Mouse (Mus musculus) T-cell, adult 2 months (primary cell): ENCODE data around the gene Tial1.
A peak's percentile ranks its signal among the peaks of the same experiment; 100 is the strongest.

Experiments
- DNase-seq: peaks from one replicate; pipeline ENCODE4 v3.0.0; 2022; ENCODE audit warnings: low spot score

The Tial1 gene

DNA sequence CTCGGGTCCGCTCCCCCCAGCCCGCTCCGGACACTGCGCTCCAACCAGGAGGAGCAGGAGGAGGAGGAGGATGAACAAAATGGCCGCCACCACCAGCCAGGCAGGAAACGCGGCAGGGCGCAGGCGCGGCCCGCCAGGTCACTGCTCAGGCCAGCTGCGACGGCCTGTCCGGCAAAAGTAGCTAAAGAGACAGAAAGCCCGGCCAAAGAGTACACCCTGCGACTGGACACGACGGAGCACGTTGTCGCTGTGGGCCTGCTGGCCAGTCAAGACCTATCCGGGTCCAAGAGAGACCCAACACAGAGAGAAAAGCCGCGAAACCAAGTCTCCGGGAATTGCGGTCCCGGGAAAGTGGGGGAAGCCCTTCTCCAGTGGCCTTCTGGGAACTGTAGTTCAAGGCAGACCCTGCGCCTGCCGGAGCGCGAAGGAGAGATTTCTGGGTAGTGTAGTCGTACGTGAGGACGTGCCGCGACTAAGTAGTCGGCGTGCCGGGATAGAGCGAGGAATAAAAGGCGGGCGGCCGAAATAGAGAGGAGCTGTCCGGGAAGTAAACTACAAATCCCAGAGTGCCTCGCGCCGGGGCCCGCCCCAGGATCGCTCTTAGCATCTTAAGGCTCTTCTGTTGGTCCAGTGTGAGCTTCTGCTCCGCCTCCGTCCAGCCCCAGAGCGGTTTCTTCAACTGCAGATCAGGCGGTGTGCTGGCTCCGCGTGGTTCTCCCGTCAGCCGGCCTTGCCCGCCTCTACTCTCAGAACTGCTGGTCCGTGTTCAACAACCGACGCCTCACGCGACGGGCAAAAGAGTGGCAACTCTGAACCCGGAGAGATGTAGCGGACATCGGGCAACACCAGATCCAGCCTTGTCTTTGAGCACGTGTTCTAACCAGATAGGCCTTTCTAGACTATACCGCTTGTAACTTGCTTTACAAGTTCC lies at the start of gene Tial1:
TSS of gene Tial1 (minus strand) at position 433 of the 931 bp plus-strand sequence.
- peak; percentile 97 for DNase-seq

DNA sequence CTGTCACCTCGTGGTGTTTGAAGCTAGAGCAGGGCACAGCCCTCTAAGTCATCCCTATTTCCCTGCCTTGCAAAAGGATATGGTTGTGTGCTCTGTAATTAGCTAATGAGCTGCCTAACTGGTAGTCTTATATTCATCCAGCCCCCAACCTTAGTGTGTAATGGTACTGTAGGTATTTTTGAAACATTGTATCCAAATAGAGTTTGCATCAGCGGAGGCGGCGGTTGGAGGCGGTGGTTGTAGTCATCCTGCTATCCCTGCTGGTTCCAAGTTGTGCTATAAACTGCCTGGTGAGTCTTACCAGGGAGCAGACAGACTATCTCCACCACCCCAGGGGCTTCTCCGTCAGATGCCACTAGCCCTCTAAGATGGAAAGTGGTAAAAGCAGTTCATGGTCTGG lies 42.6 kb upstream of the Tial1 start:
- DNase-seq = no peak

DNA sequence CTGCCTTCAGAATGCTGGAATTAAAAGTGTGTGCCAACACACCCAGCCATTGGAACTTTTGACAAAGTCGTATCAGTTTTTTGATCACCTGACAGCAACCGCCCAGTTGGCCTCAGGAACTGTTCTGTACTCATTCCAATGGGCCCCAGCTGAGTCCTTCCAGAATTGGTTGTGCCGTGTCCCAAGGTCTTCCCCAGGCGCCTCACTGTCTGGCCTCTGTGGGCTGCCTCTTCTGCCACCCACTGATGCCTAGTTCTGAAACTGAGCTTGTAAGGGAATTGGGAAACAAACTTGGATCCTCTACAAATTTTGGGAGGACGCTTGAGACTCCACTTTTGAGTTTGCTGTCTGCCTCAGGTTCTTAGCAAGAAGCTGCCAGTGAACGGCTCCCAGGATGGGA lies 38.3 kb upstream of the Tial1 start:
- no peak for DNase-seq

DNA sequence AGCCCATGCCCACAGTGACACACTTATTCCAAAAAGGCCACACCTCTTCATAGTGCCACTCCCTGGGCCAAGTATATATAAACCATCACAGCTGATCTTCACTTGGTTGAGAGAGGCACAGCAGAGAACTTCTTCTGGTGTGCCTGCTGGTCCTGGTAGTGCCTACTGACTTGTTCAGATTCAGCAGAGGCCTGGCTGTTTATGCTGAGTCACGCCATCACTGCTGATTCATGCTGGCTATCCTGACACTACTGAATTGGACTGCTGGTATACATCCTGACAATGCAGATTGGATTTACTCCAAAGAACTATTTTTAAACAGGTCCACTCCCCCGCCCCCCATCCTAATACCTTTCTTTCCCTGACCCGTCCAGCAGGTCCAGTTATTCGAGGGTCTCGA lies 33.0 kb upstream of the Tial1 start:
- DNase-seq = no peak

DNA sequence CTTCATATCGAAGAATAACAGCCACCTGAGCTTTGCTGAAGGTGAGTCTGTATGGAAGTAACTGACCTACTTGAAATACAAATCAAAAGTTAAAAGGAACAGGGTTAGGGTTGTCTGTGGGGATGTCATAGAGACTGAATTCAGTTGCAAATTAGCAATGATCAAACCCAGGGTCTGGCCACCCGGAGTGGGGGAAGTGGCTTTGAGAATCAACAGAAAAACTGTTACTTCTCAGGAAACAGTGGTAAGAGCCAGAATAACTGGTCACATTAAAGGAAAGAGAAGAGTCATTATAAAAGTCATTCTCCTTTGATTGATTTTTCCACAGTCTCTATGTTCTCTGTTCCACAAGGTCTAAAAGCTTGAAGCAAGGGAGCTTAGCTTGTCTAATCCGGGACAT lies 27.5 kb upstream of the Tial1 start:
- DNase-seq = no peak

DNA sequence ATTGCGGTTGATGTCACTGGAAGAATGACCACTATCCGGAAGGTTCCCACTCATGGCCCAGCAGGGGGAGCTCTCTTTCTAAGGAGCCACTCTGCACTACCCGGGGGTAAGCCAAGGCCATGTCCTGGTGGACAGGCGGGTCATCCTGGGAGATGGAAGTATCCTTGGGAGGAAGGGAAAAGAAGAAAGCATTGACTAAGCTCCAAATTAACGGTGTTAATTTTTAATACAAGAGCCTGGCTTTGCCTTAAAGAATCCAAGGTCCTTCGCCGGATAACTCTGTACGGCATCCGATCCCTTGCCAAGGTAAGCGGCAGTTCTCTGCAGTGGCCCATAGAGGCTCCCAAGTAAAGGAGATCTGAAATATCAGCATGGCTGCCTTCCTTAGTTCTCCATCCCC lies 12.8 kb upstream of the Tial1 start:
- DNase-seq = no peak

DNA sequence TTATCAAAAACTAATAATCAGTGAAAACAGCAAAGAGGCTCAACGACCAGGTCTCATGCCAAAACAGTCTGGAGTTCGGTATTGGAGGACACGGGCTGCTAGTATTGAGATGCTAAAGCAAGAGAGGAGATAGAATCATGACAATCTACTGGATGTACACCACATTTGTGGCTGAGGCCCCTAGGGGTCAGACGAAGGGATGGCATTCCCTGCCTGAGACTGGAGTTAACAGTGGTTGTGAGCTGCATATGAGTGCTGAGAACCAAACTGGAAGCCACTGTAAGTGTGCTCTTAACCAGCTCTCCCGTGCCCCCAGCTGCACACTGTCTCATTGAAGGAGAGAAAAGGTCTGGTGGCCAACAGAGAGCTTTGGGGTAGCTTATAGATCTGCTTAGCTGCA lies 889 bp upstream of the Tial1 start:
- peak; percentile 6 for DNase-seq

DNA sequence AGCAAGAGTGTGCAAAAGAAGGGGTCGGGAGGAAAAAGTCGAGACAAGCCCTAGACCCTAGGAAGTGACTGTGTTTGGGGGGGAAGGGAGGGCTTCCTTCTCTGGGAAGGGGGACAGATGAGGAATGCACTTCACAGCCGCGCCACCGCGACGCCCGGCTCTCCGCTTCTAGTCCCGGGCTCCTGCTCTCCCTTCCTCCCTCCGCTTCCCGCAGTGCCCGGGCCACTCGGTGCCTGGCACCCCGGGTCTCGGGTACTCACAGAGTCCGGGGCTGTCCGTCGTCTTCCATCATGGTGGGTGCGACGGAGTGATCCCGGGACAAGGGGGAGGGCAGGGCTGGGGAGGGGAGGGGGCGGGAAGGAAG lies 670 bp downstream of the Tial1 start:
- DNase-seq = no peak

DNA sequence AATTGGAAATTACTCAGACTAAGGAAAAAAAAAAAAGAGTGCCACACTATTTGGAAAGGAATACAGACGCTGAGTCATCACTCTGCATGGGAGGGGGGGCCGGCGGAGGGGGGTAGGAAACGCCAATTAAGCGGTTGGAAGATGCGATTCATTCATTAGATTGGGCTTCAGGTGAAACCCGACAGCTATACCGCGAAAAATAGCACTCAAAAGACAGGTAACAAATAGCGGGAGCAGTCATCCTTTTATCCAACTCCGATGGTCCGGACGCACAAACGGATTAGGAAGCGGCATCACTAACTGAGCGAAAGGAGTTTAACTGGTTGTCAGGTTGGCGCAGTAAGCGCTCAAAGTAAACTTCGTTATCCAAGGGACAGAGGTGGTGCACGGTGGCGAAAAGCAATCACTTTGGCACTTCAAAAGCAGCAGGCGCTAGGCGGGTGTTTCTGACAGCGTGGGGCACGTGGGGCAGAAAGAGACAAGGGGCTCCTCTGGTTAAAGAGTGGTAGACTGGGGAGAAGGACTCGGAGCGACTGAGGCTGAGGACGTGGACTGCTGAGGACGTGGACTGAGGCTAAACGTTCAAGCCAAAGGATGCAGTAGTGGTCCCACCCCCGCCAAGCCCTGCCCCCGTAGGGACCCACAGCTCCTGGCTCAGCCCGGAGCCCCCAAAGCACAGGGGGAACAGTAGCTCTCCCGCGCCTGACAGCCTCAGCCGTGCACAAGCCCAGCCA lies 1.2 kb downstream of the Tial1 start:
- peak; percentile 73 for DNase-seq

DNA sequence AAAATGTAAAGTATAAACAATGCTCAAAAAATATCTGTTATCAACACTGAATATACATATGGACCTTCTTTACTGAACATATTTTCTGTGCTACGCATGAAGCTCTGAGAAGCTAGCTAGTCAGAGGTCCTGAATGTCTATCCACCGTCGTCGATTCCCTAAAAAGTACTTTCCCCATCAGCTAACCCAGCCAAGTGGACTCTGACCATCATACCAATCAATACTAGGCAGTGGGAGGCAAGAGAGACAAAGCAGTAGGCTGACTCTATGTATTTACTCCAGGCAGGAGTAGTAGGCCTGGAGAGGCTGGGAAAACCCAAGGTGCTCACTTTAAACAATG lies 1.8 kb downstream of the Tial1 start:
- DNase-seq = no peak

DNA sequence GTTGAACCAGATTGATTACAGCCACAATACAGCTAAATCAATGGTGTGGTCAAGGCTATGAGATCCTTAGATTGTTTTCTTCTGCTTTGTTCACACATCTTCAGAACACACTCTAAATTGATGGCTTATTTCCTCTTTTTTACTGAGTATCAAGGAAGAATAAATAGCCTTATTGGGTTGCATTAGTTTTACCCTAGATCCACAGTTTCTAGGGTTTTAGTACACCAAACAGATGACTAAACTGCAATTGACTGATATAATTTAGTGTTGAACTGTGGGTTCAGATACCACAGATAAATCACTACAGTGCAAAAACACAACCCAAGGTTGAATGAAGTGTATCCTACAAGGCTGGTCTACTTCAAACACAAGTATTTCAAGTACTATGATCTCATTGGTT lies 3.5 kb downstream of the Tial1 start:
- DNase-seq = no peak

DNA sequence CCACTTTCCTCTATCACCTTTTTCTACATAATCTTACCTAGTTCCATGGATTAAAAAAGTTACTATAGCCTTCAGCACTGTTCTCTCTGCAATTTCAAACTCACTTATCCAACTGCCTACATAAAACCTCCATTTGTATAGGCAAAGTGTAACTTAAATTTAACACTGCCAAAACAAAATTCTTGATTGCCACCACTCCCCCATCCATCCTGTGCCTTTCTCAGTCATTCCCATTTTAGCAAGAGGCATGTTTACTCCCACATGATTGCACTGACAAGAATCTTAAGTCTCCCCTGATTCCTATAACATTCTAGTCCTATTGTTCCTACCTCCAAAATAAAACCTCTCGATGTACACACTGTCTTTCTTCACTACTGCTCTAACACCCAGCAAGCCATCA lies 8.8 kb downstream of the Tial1 start:
- no peak for DNase-seq

DNA sequence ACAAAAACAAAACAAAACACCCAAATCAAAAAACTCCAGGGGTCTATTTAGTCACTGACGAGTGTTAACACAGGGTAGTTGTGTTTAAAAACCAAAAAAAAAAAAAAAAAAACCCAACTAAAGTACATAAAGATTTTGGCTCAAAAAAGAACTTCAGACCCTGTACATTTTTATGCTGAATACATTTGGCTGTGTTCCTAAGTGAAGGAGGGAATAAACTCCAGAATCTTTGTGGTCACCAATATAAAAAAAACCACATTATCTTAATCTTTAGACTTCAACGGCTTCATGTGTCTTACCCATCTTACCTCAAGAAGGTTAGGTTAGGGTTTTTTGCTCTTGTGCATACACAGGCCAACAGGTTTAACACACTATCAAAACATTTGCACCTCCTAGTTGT lies 20.9 kb downstream of the Tial1 start:
- DNase-seq = no peak

DNA sequence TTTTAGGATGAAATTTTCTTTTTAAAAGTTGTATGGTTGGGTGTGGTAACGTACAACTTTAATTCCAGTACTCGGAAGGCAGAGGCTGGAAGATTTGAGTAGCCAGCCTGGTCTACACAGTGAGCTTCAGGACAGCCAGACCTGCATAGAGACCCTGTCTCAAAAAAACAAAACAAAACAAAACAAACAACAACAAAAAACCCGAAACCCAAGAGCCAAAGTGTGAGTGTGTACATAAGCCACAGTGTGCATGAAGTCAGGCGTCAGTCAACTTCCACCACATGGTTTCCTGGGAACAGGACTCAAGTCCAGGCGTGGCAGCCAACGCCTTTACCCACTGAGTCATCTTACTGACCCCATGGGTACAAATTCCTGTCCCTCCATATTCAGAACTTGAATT lies 22.3 kb downstream of the Tial1 start:
- DNase-seq = no peak

DNA sequence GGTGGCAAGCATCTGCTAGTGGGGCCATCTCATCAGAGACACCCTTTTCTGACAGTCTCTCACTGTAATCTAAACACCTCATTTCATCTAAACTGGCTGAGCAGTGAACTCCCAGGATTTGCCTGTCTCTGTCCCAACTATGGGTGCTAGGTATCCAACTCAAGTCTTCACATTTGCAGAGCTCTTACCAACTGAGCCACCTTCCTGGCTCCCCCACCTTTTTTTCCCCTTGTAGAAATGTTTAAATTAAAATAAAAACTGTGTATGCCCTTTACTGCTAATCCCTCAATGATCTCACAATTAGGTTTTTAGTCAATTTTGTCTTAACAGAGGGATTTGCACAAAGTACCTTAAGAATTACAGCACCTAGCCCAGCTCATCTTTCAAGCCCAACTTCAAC lies 23.4 kb downstream of the Tial1 start:
- DNase-seq = no peak

DNA sequence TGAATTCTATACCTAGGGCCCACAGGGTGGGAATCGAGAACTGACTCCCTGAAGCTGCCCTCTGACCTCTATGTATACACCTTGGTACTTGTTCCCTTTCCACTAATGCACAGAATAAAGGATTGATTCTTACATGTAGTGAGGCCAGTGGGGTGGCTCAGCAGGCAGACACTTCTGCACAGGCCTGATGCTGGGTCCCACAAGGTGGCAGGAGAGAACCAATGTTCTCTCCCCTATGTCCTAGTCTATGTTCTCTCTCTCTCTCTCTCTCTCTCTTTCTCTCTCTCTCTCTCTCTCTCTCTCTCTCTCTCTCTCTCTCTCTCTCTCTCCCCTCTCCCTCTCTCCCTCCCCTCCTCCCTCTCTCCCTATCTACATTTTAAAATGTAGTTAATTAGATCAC lies 28.3 kb downstream of the Tial1 start:
- no peak for DNase-seq

DNA sequence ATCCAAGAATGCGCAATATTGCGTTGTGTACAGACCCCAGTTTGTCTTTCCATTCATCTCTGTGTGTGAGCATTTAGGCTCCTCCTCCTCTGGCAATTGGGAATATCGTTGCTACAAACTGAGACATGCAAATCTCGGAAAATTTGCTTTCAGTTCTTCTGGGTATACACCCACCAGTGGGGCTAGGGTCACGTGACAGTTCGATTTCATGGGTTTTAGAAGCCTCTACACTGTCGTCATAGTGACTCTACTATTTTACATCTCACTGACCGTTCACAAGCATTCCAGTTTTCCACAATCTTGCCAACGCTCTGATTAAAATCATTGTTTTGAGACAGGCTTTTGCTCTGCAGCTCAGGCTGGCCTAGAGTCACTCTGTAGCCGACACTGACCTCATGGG lies 28.9 kb downstream of the Tial1 start:
- no peak for DNase-seq

DNA sequence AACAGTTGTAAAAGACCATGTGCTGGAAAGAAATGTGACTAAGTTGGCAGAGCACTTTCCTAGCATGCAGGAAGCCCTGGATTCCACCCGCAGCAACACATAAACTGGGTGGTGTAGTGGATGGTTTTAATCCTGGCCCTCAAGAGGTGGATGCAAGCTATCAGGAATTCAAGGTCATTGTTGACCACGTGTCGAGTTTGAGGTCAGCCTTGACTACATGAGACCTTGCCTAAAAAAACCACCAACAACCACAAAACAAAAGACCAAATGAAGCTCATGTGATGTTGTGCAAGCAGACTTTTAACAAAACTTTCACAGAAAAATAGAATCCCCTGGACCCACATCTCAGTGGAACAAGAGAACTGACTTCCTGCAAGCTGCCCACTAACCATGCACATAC lies 39.0 kb downstream of the Tial1 start:
- DNase-seq = no peak

DNA sequence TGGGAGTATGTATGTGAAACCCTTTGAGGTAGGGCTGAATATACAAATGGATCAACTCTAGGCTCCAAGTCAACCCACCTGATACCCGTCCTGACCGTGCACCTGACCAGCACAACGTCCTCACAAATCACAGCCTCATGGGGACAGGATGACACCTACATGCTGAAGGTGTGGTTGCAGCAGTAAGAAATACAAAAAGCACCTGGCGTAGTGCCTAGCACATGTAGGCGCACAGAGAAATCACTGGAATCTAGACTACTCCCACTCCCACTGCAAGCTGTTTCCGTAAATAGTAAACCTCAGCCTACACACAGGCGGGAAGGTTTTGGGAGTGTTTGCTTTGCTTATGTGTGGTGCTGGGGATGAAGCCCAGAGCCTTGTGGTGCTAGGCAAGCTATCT lies 39.8 kb downstream of the Tial1 start:
- no peak for DNase-seq

DNA sequence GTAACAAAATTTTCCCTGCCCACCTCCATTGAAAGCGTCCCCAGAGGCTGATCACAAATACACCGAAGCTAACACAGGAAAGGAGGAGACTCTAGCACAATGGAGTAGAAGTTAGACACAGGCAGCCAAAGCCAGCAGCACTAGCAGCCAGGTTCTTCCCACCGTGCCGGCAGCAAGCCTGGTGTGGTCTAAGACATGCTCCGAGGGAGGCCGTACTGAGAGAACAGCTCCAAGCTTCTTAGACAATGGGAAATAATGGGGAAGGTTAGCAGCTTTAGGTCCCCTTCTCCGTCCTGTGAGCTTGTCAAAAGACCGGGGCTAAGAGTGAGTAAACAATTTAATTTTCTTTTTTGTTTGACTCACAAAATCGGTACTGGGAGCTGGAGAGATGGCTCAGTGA lies 41.8 kb downstream of the Tial1 start:
- no peak for DNase-seq

DNA sequence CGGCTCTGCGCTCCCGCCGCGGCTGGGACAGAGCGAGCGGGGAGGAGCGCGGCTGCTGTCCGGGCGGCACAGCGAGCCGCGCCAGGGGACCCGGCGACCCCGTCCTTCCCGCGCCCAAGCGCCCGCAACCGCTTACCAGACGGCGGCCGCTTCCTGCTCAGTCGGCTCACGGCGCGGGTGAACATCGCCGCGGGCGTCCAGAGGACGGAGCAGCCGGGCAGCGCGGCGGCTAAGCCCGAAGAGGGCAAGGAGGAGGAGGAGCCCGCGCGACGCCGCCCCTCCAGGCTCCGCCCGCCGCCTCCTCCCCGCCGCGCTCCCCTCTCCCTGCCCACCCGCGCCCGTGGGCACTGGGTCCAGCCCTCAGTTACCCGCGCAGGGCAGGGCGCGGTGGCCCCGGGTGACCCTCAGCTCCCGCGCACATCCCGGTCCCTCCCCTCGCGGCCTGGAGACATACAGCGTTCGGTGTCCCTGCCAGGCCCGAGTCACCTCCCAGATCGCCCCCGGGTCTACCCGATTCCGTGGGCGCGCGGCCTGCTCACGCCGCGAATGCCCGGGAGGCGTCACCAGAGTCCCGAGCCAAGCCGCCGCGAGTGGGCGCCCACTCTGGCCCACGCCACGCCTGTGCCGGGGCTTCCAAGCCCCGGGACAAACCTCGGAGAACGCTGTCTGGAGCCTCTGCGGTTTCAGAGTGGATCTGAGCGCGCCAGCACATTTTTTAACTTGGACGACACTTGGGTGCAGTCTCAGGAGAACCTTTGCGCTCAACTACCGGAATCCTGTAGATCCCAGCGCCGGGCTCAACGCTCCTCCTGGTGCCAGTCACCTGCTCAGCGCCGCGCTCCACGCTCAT lies 43.4 kb downstream of the Tial1 start, which contains the start of gene Rgs10:
TSS of gene Rgs10 (minus strand) at position 829 of the 850 bp plus-strand sequence.
- peak; percentile 45 for DNase-seq

DNA sequence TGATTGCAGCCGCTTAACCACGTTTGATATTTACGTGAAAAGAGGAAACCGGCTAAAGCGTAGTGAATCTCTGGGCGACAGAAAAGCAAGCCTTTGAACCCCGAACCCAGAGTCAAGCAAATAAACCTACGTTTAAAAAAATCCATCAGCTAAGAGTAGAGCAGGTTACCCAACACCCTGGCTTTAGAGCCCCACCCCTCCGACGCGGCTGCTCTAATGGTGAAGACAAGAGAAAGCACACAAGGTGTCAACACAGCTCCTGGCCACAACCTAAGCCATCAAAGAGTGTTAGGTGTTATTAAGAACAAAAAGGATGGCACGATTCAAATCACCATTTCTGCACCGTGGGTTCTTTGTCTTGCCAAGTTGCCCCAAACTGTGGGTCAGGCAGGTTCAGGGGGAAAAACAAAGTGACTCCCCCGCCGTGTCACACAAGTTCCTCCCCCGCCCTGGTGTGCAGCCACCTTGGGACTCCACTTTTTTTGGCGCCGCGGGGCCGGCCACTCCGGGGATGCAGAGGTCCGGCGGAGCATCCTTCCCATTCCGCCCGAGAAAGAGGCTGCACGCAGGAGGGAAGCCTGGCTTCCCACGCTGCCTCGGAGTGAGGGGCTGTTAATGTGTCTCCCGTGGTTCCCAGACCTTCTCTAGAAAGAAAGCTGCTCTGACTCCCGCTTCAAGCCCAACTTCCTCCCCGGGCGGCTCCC lies 44.1 kb downstream of the Tial1 start:
- peak; percentile 70 for DNase-seq
